Mouse (Mus musculus) lung, adult 2 months (tissue): ENCODE data around the gene Git2.

Experiments
- CTCF ChIP-seq: fragments of 200-500 bp; IDR thresholded peaks from 2 replicates; pipeline ENCODE4 v1.5.1; 2011; ENCODE audit warnings: mild to moderate bottlenecking, low read length, control low read depth; ENCODE audit not compliant: insufficient read depth
- POLR2A ChIP-seq: fragments of 200-500 bp; IDR thresholded peaks from 2 replicates; pipeline ENCODE4 v1.6.1; 2011; ENCODE audit warnings: low read depth, mild to moderate bottlenecking, control low read depth, low read length, borderline replicate concordance; ENCODE audit errors: extremely low read depth

DNA sequence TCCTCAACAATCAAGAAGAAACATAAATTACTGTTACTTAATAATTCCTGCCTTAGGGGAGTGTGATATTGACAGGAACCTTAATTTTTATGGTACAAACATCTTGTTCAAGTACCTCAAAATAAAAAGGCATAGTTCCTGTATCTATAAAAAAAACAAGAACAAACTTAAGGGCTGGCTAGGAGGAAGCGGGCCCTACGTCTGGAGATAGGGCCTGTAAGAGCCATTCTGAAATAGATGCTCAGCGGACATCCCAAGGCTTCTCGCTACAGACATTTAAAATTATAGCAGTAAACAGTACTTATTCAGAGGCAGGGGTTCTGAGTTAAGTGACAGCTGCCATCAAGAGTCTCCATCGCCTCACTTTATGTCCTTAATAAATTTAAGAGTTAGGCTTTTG, 27.8 kb downstream of the Git2 start:
- TF ChIP-seq POLR2A (no peak), CTCF (no peak)
